Mouse (Mus musculus) activated CD4-positive, CD25-positive, alpha-beta regulatory T cell, adult 9 weeks (primary cell): Measurements from ENCODE around the gene Nufip1. TPM values are rescaled to one million over a fixed set of nuclear protein-coding genes. Genes with fewer than 3 reads are reported as not detected.

Experiments
- polyA plus RNA-seq: library from polyadenylated mRNA; unstranded; fragments of 100-300 nt; shearing (Covaris generic); gene quantifications from one replicate; pipeline ENCODE4 v1.2.1, GENCODE M21; 2017

Nufip1 gene
- 16.2 TPM for polyA plus RNA-seq

DNA sequence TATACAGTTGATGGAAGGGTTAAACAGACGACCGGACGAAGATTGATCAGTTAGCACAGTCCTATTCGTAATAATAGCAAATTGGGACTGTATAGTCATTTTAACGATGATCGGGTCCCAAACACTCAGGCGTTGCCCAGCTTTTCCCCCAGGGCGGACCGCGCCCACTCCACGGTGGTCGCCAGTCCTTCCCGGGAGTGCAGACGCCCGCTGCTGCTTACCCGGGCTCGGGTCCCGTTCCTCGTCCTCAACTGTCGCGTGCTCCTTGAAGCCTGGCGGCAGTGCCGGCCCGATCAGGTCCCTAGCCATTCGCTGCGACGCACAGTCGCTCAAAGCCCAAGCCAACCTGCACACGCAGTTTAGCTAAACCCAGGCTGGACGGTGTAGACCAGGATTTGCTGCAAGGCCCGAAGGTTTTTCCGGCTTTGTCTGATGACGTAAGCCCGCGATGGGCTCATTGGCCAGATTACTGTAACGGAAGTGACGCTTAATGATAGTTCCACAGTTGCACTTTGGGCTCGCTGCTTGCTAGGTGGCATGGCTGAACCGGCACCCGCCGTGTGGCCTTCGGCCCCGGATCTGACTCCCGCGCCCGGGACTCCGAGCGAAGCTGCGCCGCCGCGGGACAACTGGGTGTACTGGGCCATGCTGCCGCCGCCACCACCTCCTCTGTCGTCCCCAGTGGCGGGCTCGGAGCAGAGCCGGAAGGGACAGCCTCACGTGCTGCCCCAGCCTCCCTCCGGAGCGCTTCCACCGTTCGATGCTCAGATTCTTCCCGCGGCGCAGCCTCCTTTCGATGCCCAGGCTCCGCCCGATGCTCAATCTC, at the start of gene Nufip1, which contains the start of gene Gpalpp1:
Nufip1 (plus strand) TSS at position 496 of the 826 bp plus-strand sequence.
Gpalpp1 (minus strand) TSS at position 365 of the 826 bp plus-strand sequence.

Other genes with a start within 250 kb of the Nufip1 start
- 0.70 TPM for gene Kctd4, start 155.9 kb upstream of the Nufip1 start, polyA plus RNA-seq
- gene Gtf2f2, start 100.0 kb upstream of the Nufip1 start, polyA plus RNA-seq: 43.3 TPM
- gene Gpalpp1, start 131 bp upstream of the Nufip1 start, polyA plus RNA-seq: 19.3 TPM